Mouse (Mus musculus): ENCODE results near the gene Anxa4. TPM values are rescaled to one million over a fixed set of nuclear protein-coding genes. Genes with fewer than 3 reads are reported as not detected.

The Anxa4 gene
- polyA plus RNA-seq, 1 experiment from 2014 or later, result 149 TPM

DNA sequence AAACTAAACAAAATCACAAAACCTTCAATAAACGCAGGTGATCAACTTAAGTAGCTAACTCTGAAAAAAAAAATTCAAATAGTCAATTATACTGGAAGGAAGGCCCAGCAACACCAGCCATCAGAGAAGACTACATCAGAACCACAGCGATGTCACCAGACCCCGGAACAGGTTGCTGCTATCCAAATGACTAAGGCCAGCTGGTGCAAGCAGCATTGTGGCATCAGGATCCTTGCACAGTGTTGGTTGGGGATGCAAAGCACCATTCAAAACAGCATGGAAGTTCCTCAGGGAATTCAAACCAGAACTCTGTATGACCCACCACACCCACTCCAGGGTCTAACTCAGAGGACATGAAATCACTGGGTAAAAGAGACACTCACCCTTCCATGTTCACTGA is 6.8 kb downstream of the Anxa4 start:
- no peaks in the 10 kb centered on the region for H3K27me3 ChIP-seq (ENCODE audit: control insufficient read depth, insufficient read depth, low read depth, low read length)
- no peak overlapping the region for H3K27ac ChIP-seq (ENCODE audit: low read length)
- H3K4me1 ChIP-seq (replicated peaks; ENCODE audit: control insufficient read depth, insufficient read depth, low read length), result peaks cover 19% of the 10 kb centered on the region; the same call in 1 of the 2 replicates
- WGBS, result 89% methylated on average over 3 of the region's 3 CpGs
- H3K9ac ChIP-seq (ENCODE audit: low read length), result no peak overlapping the region
- no peak overlapping the region for H3K4me3 ChIP-seq (ENCODE audit: low read length)
- no peaks in the 10 kb centered on the region for H3K36me3 ChIP-seq (ENCODE audit: control insufficient read depth, insufficient read depth, low read length)
- no peak overlapping the region for H3K4me2 ChIP-seq (ENCODE audit: low read depth, low read length)
- ATAC-seq (ENCODE audit: low read depth), result no peak
- H3K9me3 ChIP-seq (ENCODE audit: control insufficient read depth, low read length), result no peaks in the 10 kb centered on the region

DNA sequence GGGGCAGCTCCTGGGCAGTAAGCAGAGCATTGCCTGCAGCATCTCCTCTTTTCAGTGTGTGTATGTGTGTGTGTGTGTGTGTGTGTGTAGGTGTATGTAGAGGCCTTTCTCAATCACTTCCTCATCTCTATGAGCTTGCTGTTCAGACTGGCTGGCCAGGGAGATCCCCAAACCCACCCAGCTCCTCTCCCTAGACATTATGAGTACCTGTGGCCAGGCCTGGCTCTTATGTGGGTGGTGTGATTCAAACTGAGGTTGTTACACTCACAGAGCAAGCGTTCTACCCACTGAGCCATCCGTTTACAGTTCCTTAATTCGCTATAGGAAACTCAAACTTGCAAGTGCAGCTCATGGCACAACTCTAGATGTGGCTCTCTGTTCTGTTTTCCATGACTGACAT is 8.6 kb downstream of the Anxa4 start:
- no peak for ATAC-seq (ENCODE audit: low read depth)
- Histone ChIP-seq H3K27ac (ENCODE audit: low read length) (no peak overlapping the region), H3K9me3 (ENCODE audit: control insufficient read depth, low read length) (no peaks in the 10 kb centered on the region), H3K9ac (ENCODE audit: low read length) (no peak overlapping the region), H3K27me3 (ENCODE audit: control insufficient read depth, insufficient read depth, low read depth, low read length) (no peaks in the 10 kb centered on the region), H3K4me1 (replicated peaks; ENCODE audit: control insufficient read depth, insufficient read depth, low read length) (peaks cover 16% of the 10 kb centered on the region; the same call in 1 of the 2 replicates), H3K36me3 (ENCODE audit: control insufficient read depth, insufficient read depth, low read length) (no peaks in the 10 kb centered on the region), H3K4me2 (ENCODE audit: low read depth, low read length) (no peak overlapping the region), H3K4me3 (ENCODE audit: low read length) (no peak overlapping the region)
- WGBS, result 70% methylated on average over 3 of the region's 3 CpGs

- Histone ChIP-seq H3K4me1 (replicated peaks; ENCODE audit: control insufficient read depth, insufficient read depth, low read length) (peaks cover 5% of the 10 kb centered on the region; the same call in 1 of the 2 replicates), H3K4me2 (ENCODE audit: low read depth, low read length) (no peak overlapping the region), H3K9me3 (ENCODE audit: control insufficient read depth, low read length) (no peaks in the 10 kb centered on the region), H3K4me3 (ENCODE audit: low read length) (no peak overlapping the region), H3K9ac (ENCODE audit: low read length) (no peak overlapping the region), H3K27ac (ENCODE audit: low read length) (no peak overlapping the region), H3K36me3 (ENCODE audit: control insufficient read depth, insufficient read depth, low read length) (no peaks in the 10 kb centered on the region), H3K27me3 (ENCODE audit: control insufficient read depth, insufficient read depth, low read depth, low read length) (no peaks in the 10 kb centered on the region)
- ATAC-seq (ENCODE audit: low read depth), result no peak
- 68% methylated on average over 3 of the region's 3 CpGs for WGBS
Measured at GRCm38 (mm10) chr6:86782342-86782741, 11.0 kb downstream of the Anxa4 start.

DNA sequence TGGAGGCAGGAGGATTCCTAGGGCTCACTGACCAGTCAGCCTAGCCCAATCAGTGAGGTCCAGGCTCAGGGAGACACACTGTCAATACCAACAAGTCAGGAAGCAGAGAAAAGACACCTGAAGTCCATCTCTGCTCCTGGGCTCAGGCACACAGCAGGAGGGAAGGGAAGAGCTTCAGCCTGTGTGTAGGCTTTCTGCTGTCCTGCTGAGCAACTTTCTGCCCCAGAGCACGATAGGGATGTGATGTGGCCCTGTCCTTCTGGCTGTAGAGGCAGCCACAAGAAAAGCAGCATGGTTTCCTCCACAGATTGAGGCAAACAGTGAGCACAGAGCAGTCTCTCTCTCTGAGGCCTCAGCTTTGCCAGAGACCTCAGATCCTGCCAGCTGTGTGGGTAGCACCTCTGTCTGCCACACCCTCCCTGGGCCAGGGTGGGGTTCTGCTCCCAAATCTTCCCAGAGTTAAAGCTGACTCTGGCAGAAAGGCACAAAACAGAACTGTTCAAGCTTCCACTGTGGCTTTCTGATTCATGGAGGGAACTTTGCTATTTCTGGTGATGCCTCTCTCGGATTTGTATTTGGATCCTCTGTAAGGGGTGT is 11.9 kb downstream of the Anxa4 start:
- Histone ChIP-seq H3K9ac (ENCODE audit: low read length) (no peak overlapping the region), H3K36me3 (ENCODE audit: control insufficient read depth, insufficient read depth, low read length) (no peaks in the 10 kb centered on the region), H3K4me3 (ENCODE audit: low read length) (no peak overlapping the region), H3K27me3 (ENCODE audit: control insufficient read depth, insufficient read depth, low read depth, low read length) (no peaks in the 10 kb centered on the region), H3K4me1 (replicated peaks; ENCODE audit: control insufficient read depth, insufficient read depth, low read length) (peaks cover 5% of the 10 kb centered on the region; the same call in 1 of the 2 replicates), H3K9me3 (ENCODE audit: control insufficient read depth, low read length) (no peaks in the 10 kb centered on the region), H3K27ac (ENCODE audit: low read length) (no peak overlapping the region), H3K4me2 (ENCODE audit: low read depth, low read length) (no peak overlapping the region)
- ATAC-seq (ENCODE audit: low read depth), result no peak
- WGBS, result 33% methylated on average over 2 of the region's 2 CpGs

DNA sequence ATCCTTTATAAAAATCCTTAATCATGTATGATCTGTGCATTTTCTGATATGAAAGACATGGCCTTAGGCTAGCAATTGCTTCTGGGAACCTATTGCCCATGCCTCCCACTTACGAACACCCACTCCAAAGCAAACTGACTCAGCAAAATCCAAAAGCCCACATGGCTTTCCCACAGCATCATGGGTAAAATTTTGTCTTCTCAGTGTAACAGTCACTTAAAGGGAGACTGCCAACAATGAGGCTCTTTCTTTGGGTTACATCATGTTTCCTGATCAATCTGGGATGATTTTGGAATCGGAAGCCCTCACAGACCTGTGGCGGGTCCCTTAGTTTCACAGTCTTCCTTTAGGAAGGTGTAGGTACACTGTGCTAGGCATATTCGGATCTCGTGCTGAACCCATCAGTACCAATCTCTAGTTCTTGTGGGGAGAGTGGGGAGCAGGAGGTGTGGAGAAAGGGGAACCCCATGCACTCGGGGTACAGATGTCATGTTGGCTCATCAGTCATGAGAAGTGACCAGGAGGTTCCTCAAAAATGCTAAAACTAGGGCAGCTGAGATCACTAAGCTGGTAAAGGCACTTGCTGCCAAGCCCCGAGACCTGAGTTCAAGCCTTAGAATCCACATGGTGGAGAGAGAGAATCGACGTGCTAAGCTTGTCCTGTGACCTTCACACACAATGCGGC is 14.3 kb downstream of the Anxa4 start:
- WGBS, result 87% methylated on average over 10 of the region's 10 CpGs
- H3K27me3 ChIP-seq (ENCODE audit: control insufficient read depth, insufficient read depth, low read depth, low read length), result no peaks in the 10 kb centered on the region
- H3K4me2 ChIP-seq (ENCODE audit: low read depth, low read length), result no peak overlapping the region
- H3K27ac ChIP-seq (ENCODE audit: low read length), result no peak overlapping the region
- no peak overlapping the region for H3K4me3 ChIP-seq (ENCODE audit: low read length)
- H3K9me3 ChIP-seq (ENCODE audit: control insufficient read depth, low read length), result no peaks in the 10 kb centered on the region
- H3K9ac ChIP-seq (ENCODE audit: low read length), result no peak overlapping the region
- ATAC-seq (ENCODE audit: low read depth), result no peak
- H3K36me3 ChIP-seq (ENCODE audit: control insufficient read depth, insufficient read depth, low read length), result no peaks in the 10 kb centered on the region
- no peaks in the 10 kb centered on the region; the same call in 1 of the 2 replicates for H3K4me1 ChIP-seq (replicated peaks; ENCODE audit: control insufficient read depth, insufficient read depth, low read length)

DNA sequence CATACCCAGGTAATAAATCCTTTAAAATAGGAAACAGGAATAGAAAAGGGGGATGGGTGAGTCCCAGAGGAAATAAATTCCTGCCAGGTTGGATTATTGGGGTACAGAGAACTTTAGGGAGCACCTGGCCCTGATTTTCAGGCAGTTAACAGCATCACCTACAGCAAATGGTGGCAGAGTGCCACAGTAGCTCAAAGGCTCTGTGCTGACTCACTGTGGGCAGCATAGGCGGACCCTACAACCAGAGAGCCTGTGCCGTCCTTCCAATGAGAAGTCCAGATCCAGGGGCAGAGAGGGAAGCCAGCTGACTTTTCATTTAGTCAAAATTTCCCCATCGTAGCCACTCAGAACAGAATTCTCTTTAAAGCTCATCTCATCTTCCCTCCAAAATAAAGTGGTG is 16.2 kb downstream of the Anxa4 start:
- no peaks in the 10 kb centered on the region for H3K36me3 ChIP-seq (ENCODE audit: control insufficient read depth, insufficient read depth, low read length)
- H3K4me2 ChIP-seq (ENCODE audit: low read depth, low read length), result no peak overlapping the region
- H3K4me3 ChIP-seq (ENCODE audit: low read length), result no peak overlapping the region
- ATAC-seq (ENCODE audit: low read depth), result no peak
- no peaks in the 10 kb centered on the region; the same call in 1 of the 2 replicates for H3K4me1 ChIP-seq (replicated peaks; ENCODE audit: control insufficient read depth, insufficient read depth, low read length)
- H3K9ac ChIP-seq (ENCODE audit: low read length), result no peak overlapping the region
- H3K9me3 ChIP-seq (ENCODE audit: control insufficient read depth, low read length), result no peaks in the 10 kb centered on the region
- WGBS, result 73% methylated on average over 3 of the region's 3 CpGs
- H3K27ac ChIP-seq (ENCODE audit: low read length), result no peak overlapping the region
- H3K27me3 ChIP-seq (ENCODE audit: control insufficient read depth, insufficient read depth, low read depth, low read length), result no peaks in the 10 kb centered on the region

- Histone ChIP-seq H3K36me3 (ENCODE audit: control insufficient read depth, insufficient read depth, low read length) (no peaks in the 10 kb centered on the region), H3K4me2 (ENCODE audit: low read depth, low read length) (no peak overlapping the region), H3K27ac (ENCODE audit: low read length) (no peak overlapping the region), H3K4me1 (replicated peaks; ENCODE audit: control insufficient read depth, insufficient read depth, low read length) (no peaks in the 10 kb centered on the region; the same call in 1 of the 2 replicates), H3K9ac (ENCODE audit: low read length) (no peak overlapping the region), H3K27me3 (ENCODE audit: control insufficient read depth, insufficient read depth, low read depth, low read length) (no peaks in the 10 kb centered on the region), H3K9me3 (ENCODE audit: control insufficient read depth, low read length) (no peaks in the 10 kb centered on the region), H3K4me3 (ENCODE audit: low read length) (no peak overlapping the region)
- peak; percentile 38; the same call in 1 of the 2 replicates for ATAC-seq (ENCODE audit: low read depth)
- WGBS, result 45% methylated on average over 4 of the region's 4 CpGs
Measured at GRCm38 (mm10) chr6:86776706-86777071, 16.7 kb downstream of the Anxa4 start.

DNA sequence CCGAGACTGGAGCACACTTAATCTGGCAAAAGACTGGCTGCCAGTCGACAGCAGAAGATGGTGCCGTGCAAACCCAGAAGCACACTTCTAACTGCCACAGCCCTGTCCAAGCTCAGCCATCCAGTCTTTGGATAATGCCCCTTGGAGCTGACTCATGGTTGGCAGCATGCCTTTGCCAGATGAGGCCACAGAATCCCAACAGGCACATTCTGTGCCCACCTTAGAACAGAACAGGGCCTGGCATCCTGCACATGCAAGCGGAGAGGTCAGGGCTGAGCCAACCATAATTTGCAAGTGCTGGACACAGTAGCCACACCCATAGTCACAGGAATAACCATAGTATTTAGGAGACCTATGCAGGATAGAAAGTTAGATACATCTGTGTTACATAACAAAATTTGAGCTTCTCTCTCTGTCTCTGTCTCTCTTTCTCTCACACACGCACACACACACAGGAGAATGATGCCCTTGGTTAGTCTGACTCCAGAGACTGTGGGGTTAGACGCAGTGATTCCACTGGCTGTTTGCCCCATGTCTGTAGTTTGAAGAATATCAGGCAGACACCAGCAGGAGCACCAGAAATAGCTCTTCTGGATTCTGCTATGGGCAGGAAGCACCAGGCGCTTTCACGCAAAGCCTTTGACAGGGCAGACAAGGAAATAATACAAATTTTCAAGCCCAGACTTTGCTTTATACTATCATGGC is 17.2 kb downstream of the Anxa4 start:
- Histone ChIP-seq H3K4me1 (replicated peaks; ENCODE audit: control insufficient read depth, insufficient read depth, low read length) (no peaks in the 10 kb centered on the region; the same call in 1 of the 2 replicates), H3K9ac (ENCODE audit: low read length) (no peak overlapping the region), H3K36me3 (ENCODE audit: control insufficient read depth, insufficient read depth, low read length) (no peaks in the 10 kb centered on the region), H3K27ac (ENCODE audit: low read length) (no peak overlapping the region), H3K4me3 (ENCODE audit: low read length) (no peak overlapping the region), H3K9me3 (ENCODE audit: control insufficient read depth, low read length) (no peaks in the 10 kb centered on the region), H3K4me2 (ENCODE audit: low read depth, low read length) (no peak overlapping the region), H3K27me3 (ENCODE audit: control insufficient read depth, insufficient read depth, low read depth, low read length) (no peaks in the 10 kb centered on the region)
- 81% methylated on average over 8 of the region's 8 CpGs for WGBS
- ATAC-seq (ENCODE audit: low read depth), result no peak

DNA sequence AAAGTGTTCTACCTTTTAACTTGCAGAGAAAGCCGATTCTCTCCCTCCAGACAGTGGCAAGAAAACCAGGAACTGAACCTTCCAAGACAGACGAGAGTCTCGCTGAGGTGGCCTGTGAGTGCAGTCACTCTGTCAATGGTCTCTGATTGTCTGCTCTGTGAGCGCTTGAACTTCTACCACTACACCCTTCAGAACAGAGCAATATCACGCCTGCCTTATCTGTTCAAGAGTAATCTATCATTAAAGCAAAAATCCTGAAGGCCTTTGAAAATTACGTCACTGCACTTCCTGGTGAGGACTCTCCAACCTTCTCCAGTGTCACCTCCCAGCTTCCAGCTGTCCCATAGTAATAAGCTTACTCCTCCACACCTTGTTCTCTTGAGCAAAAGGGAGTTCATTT is 18.4 kb downstream of the Anxa4 start:
- no peaks in the 10 kb centered on the region; the same call in 1 of the 2 replicates for H3K4me1 ChIP-seq (replicated peaks; ENCODE audit: control insufficient read depth, insufficient read depth, low read length)
- no peak for ATAC-seq (ENCODE audit: low read depth)
- 52% methylated on average over 6 of the region's 6 CpGs for WGBS
- H3K27me3 ChIP-seq (ENCODE audit: control insufficient read depth, insufficient read depth, low read depth, low read length), result no peaks in the 10 kb centered on the region
- H3K4me3 ChIP-seq (ENCODE audit: low read length), result no peak overlapping the region
- H3K4me2 ChIP-seq (ENCODE audit: low read depth, low read length), result no peak overlapping the region
- H3K9ac ChIP-seq (ENCODE audit: low read length), result no peak overlapping the region
- no peak overlapping the region for H3K27ac ChIP-seq (ENCODE audit: low read length)
- H3K9me3 ChIP-seq (ENCODE audit: control insufficient read depth, low read length), result no peaks in the 10 kb centered on the region
- H3K36me3 ChIP-seq (ENCODE audit: control insufficient read depth, insufficient read depth, low read length), result no peaks in the 10 kb centered on the region

Measured in lung, embryonic 16.5 days (tissue).